Mouse (Mus musculus): ENCODE data around the gene Olfr429.

- TF ChIP-seq CTCF (IDR thresholded peaks at IDR 0.05; ENCODE audit: low read depth, low read length) (no peak), POLR2A (IDR thresholded peaks at IDR 0.05; ENCODE audit: borderline replicate concordance, low read depth, low read length) (no peak)
These were observed 12.5 kb downstream of the Olfr429 start, which contains the start of gene Olfr427 for GRCm38 (mm10) chr1:174096591-174096990.
